Mouse (Mus musculus) neutrophil, adult 65 days (primary cell): Measurements from ENCODE around the gene Gm7982. TPM values are rescaled to one million over a fixed set of nuclear protein-coding genes. Genes with fewer than 3 reads are reported as not detected.

Experiments
- total RNA-seq: library from RNA; stranded (reverse); gene quantifications from 2 replicates; pipeline ENCODE4 v1.2.4, GENCODE M21; 2023

The Gm7982 gene
- not detected in 2 replicates for total RNA-seq

GRCm38 (mm10) chr5:95741714-95742113 is at the start of gene Gm7982:
Gm7982 (plus strand) TSS chr5:95742014.

DNA sequence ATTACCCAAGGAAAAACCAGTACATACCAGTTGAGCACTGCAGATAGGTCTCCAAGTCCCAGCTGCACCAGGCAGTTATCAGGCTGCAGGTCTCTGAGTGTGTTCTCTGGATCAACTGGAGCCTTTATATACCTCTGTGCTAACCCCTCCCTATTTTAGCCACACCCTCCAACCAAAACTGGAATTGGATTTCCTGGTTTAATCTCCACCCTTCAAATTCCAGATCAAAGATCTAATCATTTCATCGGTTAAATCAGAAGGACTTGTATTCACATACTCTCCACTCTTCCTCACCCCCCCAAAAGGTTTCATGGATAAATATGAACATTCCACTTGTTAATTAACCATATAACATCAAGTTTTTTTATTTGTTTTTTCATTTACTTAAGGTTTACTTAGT is 5.7 kb upstream of the Gm7982 start, which contains the start of gene Gm7978:
Gene Gm7978, minus strand, starts transcription at position 101 of the 400 bp plus-strand sequence.

GRCm38 (mm10) chr5:95775690-95776089 is 33.9 kb downstream of the Gm7982 start, which contains the start of gene E330014E10Rik:
E330014E10Rik (plus strand) TSS chr5:95775990.

Other genes with a start within 250 kb of the Gm7982 start
- gene Gm3286, start 231.3 kb upstream of the Gm7982 start, total RNA-seq, result not detected in 2 replicates
- gene Gm7971, start 147.1 kb upstream of the Gm7982 start, total RNA-seq, result not detected in 2 replicates
- gene Gm7978, start 5.8 kb upstream of the Gm7982 start, total RNA-seq, result not detected in 2 replicates
- gene E330014E10Rik, start 34.0 kb downstream of the Gm7982 start, total RNA-seq, result not detected in 2 replicates
- not detected in 2 replicates for gene Cxcl13, start 214.9 kb downstream of the Gm7982 start, total RNA-seq